Mouse (Mus musculus) olfactory bulb, adult 2 months (tissue): Measurements from ENCODE around the gene Nhlh1.

Experiments used
- CTCF ChIP-seq: fragments of 200-500 bp; IDR thresholded peaks from 2 replicates; pipeline ENCODE4 v1.5.1; 2012; ENCODE audit warnings: low read depth, mild to moderate bottlenecking, low read length, moderate library complexity; ENCODE audit not compliant: insufficient read depth
- POLR2A ChIP-seq: fragments of 200-500 bp; IDR thresholded peaks from 2 replicates; pipeline ENCODE4 v1.6.1; 2012; ENCODE audit warnings: mild to moderate bottlenecking, low read depth, low read length, moderate library complexity; ENCODE audit not compliant: insufficient read depth

- TF ChIP-seq POLR2A, result no peak
- no peak for TF ChIP-seq CTCF
Measured at GRCm38 (mm10) chr1:172093522-172093921, 36.1 kb upstream of the Nhlh1 start.
